Mouse (Mus musculus) liver, adult 2 months (tissue): ENCODE data around the gene Six1.

Experiments used
- CTCF ChIP-seq: fragments of 200-500 bp; IDR thresholded peaks from 2 replicates; pipeline ENCODE4 v1.5.1; 2011; ENCODE audit warnings: low read depth, low read length, control low read depth
- POLR2A ChIP-seq: fragments of 200-500 bp; IDR thresholded peaks from 2 replicates; pipeline ENCODE4 v1.6.1; 2011; ENCODE audit warnings: low read length, control low read depth; ENCODE audit not compliant: insufficient read depth; ENCODE audit errors: extremely low read depth

DNA sequence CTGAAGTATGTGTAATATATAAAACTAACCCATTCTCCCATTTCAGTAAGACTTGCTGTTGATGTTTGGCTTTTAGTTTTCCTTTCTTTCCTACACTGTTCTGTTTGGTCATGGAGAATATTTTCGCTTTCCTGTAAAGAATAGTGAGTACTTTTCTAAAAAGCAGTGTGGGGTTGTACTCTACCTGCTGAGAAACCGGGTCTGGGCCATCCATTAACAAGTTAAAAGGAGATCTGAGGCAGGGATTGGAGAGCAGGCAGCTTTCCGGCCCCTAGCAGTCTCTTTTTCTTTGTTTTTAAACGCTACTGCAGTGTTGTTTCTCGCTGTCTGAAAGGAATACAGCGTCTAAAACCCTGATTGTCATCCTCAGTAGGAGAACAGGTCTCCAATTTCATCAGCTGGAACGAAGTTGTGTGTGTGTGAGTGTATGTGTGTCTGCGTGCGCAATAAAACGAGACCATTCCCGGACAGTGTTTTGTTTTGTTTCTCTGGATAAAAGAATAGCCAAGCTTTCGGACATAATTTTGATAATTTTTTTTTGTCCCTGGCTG lies 15.2 kb downstream of the Six1 start:
- no peak for TF ChIP-seq CTCF
- no peak for TF ChIP-seq POLR2A
